Mouse (Mus musculus) MEL (cell line): ENCODE data around the gene Cwc22. TPM values are rescaled to one million over a fixed set of nuclear protein-coding genes. Genes with fewer than 3 reads are reported as not detected.

Experiments
- DNase-seq: peaks from one replicate; pipeline ENCODE4 v3.0.0; 2011; ENCODE audit warnings: low read depth, low spot score
- H3K27ac ChIP-seq: 2 replicates; pipeline ENCODE4 v1.5.1; 2012; ENCODE audit warnings: low read depth, mild to moderate bottlenecking, control low read depth, low read length, moderate library complexity; ENCODE audit not compliant: control insufficient read depth
- H3K27me3 ChIP-seq, 2 experiments: fragments of 150-350 bp in 1 of 2; sonication (generic) in 1 of 2; 2 replicates each; pipeline ENCODE4 v1.6.1; 2012; ENCODE audit warnings: low read length in 2 of 2, mild to moderate bottlenecking in 2 of 2, improper control_type of control experiment in 1 of 2, moderate library complexity in 1 of 2; ENCODE audit not compliant: insufficient read depth in 2 of 2, control insufficient read depth in 1 of 2
- H3K36me3 ChIP-seq, 2 experiments: 2 replicates each; pipeline ENCODE4 v1.6.1; 2012 to 2014; ENCODE audit warnings: low read length in 2 of 2, improper control_type of control experiment in 1 of 2, inconsistent platforms in 1 of 2, mild to moderate bottlenecking in 1 of 2; ENCODE audit not compliant: insufficient read depth in 2 of 2, control insufficient read depth in 1 of 2
- H3K4me1 ChIP-seq, 2 experiments: fragments of 150-350 bp in 1 of 2; sonication (generic) in 1 of 2; 2 replicates each; pipeline ENCODE4 v1.6.1; 2012; ENCODE audit warnings: low read length in 2 of 2, improper control_type of control experiment in 1 of 2, mild to moderate bottlenecking in 1 of 2; ENCODE audit not compliant: insufficient read depth in 2 of 2, control insufficient read depth in 1 of 2
- H3K4me3 ChIP-seq, 2 experiments: fragments of 150-350 bp in 1 of 2; sonication (generic) in 1 of 2; 2 replicates each; pipeline ENCODE4 v1.5.1; 2012; ENCODE audit warnings: low read depth in 2 of 2, low read length in 2 of 2, mild to moderate bottlenecking in 2 of 2, moderate library complexity in 2 of 2, control low read depth in 1 of 2, improper control_type of control experiment in 1 of 2; ENCODE audit not compliant: control insufficient read depth in 1 of 2, insufficient read depth in 1 of 2
- H3K79me2 ChIP-seq: 2 replicates; pipeline ENCODE4 v1.6.1; 2012; ENCODE audit warnings: mild to moderate bottlenecking, low read length, moderate library complexity; ENCODE audit not compliant: control insufficient read depth, poor library complexity, insufficient read depth
- H3K9ac ChIP-seq: 2 replicates; pipeline ENCODE4 v1.6.1; 2012; ENCODE audit warnings: low read depth, mild to moderate bottlenecking, control low read depth, low read length, moderate library complexity; ENCODE audit not compliant: control insufficient read depth, poor library complexity, severe bottlenecking
- H3K9me3 ChIP-seq: fragments of 150-350 bp; sonication (generic); replicated peaks from 2 replicates; pipeline ENCODE4 v1.6.1; 2012; ENCODE audit warnings: mild to moderate bottlenecking, low read length, improper control_type of control experiment, moderate library complexity; ENCODE audit not compliant: insufficient read depth
- BHLHE40 ChIP-seq: IDR thresholded peaks from 2 replicates; pipeline ENCODE4 v1.6.1; 2012; ENCODE audit warnings: low read depth, mild to moderate bottlenecking, inconsistent platforms, low read length, improper control_type of control experiment, borderline replicate concordance
- CHD1 ChIP-seq: IDR thresholded peaks from 2 replicates; pipeline ENCODE4 v1.6.1; 2012; ENCODE audit warnings: low read depth, mild to moderate bottlenecking, inconsistent platforms, low read length, improper control_type of control experiment
- CTCF ChIP-seq, 3 experiments: IDR thresholded peaks in 2 of 3; conservative IDR thresholded peaks in 1 of 3; 2 replicates each; pipeline ENCODE4 v1.5.1; 2011 to 2012; ENCODE audit warnings: low read length in 3 of 3, low read depth in 2 of 3, mild to moderate bottlenecking in 2 of 3, improper control_type of control experiment in 1 of 3, inconsistent platforms in 1 of 3, mixed read lengths in 1 of 3, moderate library complexity in 1 of 3; ENCODE audit not compliant: control insufficient read depth in 1 of 3, insufficient read depth in 1 of 3, poor library complexity in 1 of 3, severe bottlenecking in 1 of 3
- ETS1 ChIP-seq: IDR thresholded peaks from 2 replicates; pipeline ENCODE4 v1.6.1; 2012; ENCODE audit warnings: low read depth, mild to moderate bottlenecking, inconsistent platforms, low read length, improper control_type of control experiment, moderate library complexity
- JUND ChIP-seq: IDR thresholded peaks from 2 replicates; pipeline ENCODE4 v1.6.1; 2011; ENCODE audit warnings: low read depth, mild to moderate bottlenecking, improper control_type of control experiment, low read length
- KAT2A ChIP-seq: conservative IDR thresholded peaks from 2 replicates; pipeline ENCODE4 v1.6.1; 2012; ENCODE audit warnings: low read depth, low read length, improper control_type of control experiment, inconsistent platforms
- MAFK ChIP-seq: IDR thresholded peaks from 2 replicates; pipeline ENCODE4 v1.6.1; 2011; ENCODE audit warnings: low read depth, mild to moderate bottlenecking, low read length, improper control_type of control experiment, borderline replicate concordance
- MAZ ChIP-seq: IDR thresholded peaks from 2 replicates; pipeline ENCODE4 v1.6.1; 2012; ENCODE audit warnings: low read depth, mild to moderate bottlenecking, inconsistent platforms, low read length, improper control_type of control experiment
- MEF2A ChIP-seq: IDR thresholded peaks from 2 replicates; pipeline ENCODE4 v1.6.1; 2014; ENCODE audit warnings: low read depth, mild to moderate bottlenecking, inconsistent platforms, low read length, improper control_type of control experiment; ENCODE audit not compliant: poor library complexity, insufficient replicate concordance, severe bottlenecking; ENCODE audit errors: extremely low read depth
- MXI1 ChIP-seq: IDR thresholded peaks from 2 replicates; pipeline ENCODE4 v1.6.1; 2011; ENCODE audit warnings: mild to moderate bottlenecking, low read depth, low read length, improper control_type of control experiment
- MYB ChIP-seq: IDR thresholded peaks from 2 replicates; pipeline ENCODE4 v1.6.1; 2011; ENCODE audit warnings: mild to moderate bottlenecking, low read depth, low read length, improper control_type of control experiment
- MYC ChIP-seq: IDR thresholded peaks from 2 replicates; pipeline ENCODE4 v1.6.1; 2011; ENCODE audit warnings: low read depth, mild to moderate bottlenecking, low read length, improper control_type of control experiment, moderate library complexity
- NELFE ChIP-seq: IDR thresholded peaks from 2 replicates; pipeline ENCODE4 v1.6.1; 2011; ENCODE audit warnings: low read depth, low read length, improper control_type of control experiment
- POLR2A ChIP-seq, 2 experiments: IDR thresholded peaks; 2 replicates each; pipeline ENCODE4 v1.6.1; 2011 to 2012; ENCODE audit warnings: low read length in 2 of 2, mild to moderate bottlenecking in 2 of 2, control low read depth in 1 of 2, improper control_type of control experiment in 1 of 2, low read depth in 1 of 2, moderate library complexity in 1 of 2; ENCODE audit not compliant: control insufficient read depth in 1 of 2, insufficient read depth in 1 of 2, poor library complexity in 1 of 2
- POLR2AphosphoS5 ChIP-seq: IDR thresholded peaks from 2 replicates; pipeline ENCODE4 v1.6.1; 2012; ENCODE audit warnings: low read depth, borderline replicate concordance, mild to moderate bottlenecking, inconsistent platforms, low read length, moderate library complexity, mixed read lengths
- RAD21 ChIP-seq: IDR thresholded peaks from 2 replicates; pipeline ENCODE4 v1.6.1; 2011; ENCODE audit warnings: mild to moderate bottlenecking, low read depth, low read length, improper control_type of control experiment
- RCOR1 ChIP-seq: IDR thresholded peaks from 2 replicates; pipeline ENCODE4 v1.6.1; 2012; ENCODE audit warnings: low read depth, mild to moderate bottlenecking, inconsistent platforms, low read length, improper control_type of control experiment
- SIN3A ChIP-seq: IDR thresholded peaks from 2 replicates; pipeline ENCODE4 v1.6.1; 2012; ENCODE audit warnings: low read length, improper control_type of control experiment, inconsistent platforms
- SMC3 ChIP-seq: IDR thresholded peaks from 2 replicates; pipeline ENCODE4 v1.6.1; 2011; ENCODE audit warnings: low read depth, low read length, improper control_type of control experiment
- TCF12 ChIP-seq: IDR thresholded peaks from 2 replicates; pipeline ENCODE4 v1.6.1; 2014; ENCODE audit warnings: low read depth, mild to moderate bottlenecking, inconsistent platforms, low read length, improper control_type of control experiment, moderate library complexity
- USF1 ChIP-seq: IDR thresholded peaks from 2 replicates; pipeline ENCODE4 v1.6.1; 2014; ENCODE audit warnings: low read depth, mild to moderate bottlenecking, inconsistent platforms, low read length, improper control_type of control experiment, moderate library complexity
- ZC3H11A ChIP-seq: IDR thresholded peaks from 2 replicates; pipeline ENCODE4 v1.6.1; 2012; ENCODE audit warnings: low read depth, mild to moderate bottlenecking, inconsistent platforms, low read length, improper control_type of control experiment
- ZMIZ1 ChIP-seq: IDR thresholded peaks from 2 replicates; pipeline ENCODE4 v1.6.1; 2012; ENCODE audit warnings: low read depth, mild to moderate bottlenecking, inconsistent platforms, low read length, improper control_type of control experiment, moderate library complexity
- polyA plus RNA-seq, 2 experiments: library from polyadenylated mRNA; stranded (reverse) in 1 of 2; unstranded in 1 of 2; fragments of >175 nt in 1 of 2; fragments of >200 nt in 1 of 2; gene quantifications; 2 replicates each; pipeline versions ENCODE4 v1.2.1 to v1.2.4; 2012; ENCODE audit warnings: low replicate concordance in 2 of 2, low read depth in 1 of 2; ENCODE audit not compliant: insufficient read length in 2 of 2, insufficient read depth in 1 of 2, missing spikeins in 1 of 2
- total RNA-seq: library from RNA; depleted of rRNA; stranded (reverse); fragments of 300-350 nt; gene quantifications from 2 replicates; pipeline ENCODE4 v1.2.3, GENCODE M21; 2012

Gene Cwc22
- total and polyA plus RNA-seq, 3 experiments = 54.0 to 72.7 TPM; not detected in 1

DNA sequence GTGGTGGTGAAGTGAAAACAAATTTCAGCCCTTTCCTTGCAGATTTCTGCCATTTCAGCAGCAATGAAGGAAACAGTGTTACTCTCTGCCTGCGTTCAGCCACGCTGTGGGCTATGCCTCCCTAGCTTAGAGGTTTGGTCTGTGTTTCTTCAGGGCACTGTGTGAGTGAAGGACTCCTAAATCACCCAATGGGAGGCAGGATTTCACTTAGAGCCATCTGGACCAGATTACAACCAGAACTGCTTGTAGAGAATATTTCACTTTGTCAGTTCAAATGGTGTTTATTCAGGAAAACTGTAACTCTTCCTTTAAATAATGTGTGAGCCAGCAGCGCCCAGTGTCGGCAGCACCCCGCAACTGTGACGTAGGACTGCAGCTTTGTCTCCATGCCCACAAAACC lies 82.2 kb downstream of the Cwc22 start:
- Histone ChIP-seq H3K9me3 (no peaks in the 10 kb centered on the region), H3K27ac (no peak overlapping the region), H3K27me3 (no peaks in the 10 kb centered on the region), H3K36me3 (no peaks in the 10 kb centered on the region), H3K4me3 (no peak overlapping the region), H3K9ac (no peak overlapping the region), H3K79me2 (no peaks in the 10 kb centered on the region), H3K4me1 (no peaks in the 10 kb centered on the region)
- no peak for DNase-seq
- no peak for TF ChIP-seq KAT2A
- TF ChIP-seq MAFK = no peak
- TF ChIP-seq MAZ = no peak
- no peak for TF ChIP-seq POLR2AphosphoS5
- no peak for TF ChIP-seq MEF2A
- no peak for TF ChIP-seq MYB
- TF ChIP-seq RCOR1 = no peak
- no peak for TF ChIP-seq MXI1
- TF ChIP-seq ETS1 = no peak
- TF ChIP-seq BHLHE40 = no peak
- no peak for TF ChIP-seq SMC3
- TF ChIP-seq ZMIZ1 = no peak
- TF ChIP-seq POLR2A (IDR thresholded peaks at IDR 0.05; ENCODE audit: control insufficient read depth in 1 of 2, insufficient read depth in 1 of 2, low read depth in 1 of 2, low read length in 2 of 2, poor library complexity in 1 of 2) = no peak
- TF ChIP-seq SIN3A = no peak
- TF ChIP-seq RAD21 = no peak
- TF ChIP-seq USF1 = no peak

DNA sequence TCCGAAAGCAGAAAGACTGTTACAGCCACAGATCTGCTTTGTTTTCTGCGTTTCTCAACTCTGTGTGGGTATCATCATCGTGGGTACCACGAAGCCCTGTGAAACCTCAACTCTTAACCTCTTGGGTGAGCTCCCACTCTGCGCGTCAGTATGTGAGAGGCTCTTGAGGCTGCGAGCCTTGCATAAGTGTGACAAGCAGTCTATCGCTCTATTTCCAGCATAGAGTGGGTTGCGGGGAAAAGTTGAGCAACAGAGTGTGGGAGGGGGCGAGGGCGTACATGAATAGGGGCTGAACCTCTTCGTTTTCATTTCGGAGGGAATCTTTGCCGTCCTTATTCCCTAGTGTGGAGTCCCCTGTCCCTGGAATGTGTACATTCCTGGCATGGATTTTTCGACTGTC lies 82.7 kb downstream of the Cwc22 start:
- no peaks in the 10 kb centered on the region for H3K36me3 ChIP-seq
- DNase-seq = no peak
- no peak overlapping the region for H3K4me3 ChIP-seq
- H3K4me1 ChIP-seq = no peaks in the 10 kb centered on the region
- no peaks in the 10 kb centered on the region for H3K79me2 ChIP-seq
- no peak overlapping the region for H3K9ac ChIP-seq
- no peaks in the 10 kb centered on the region for H3K9me3 ChIP-seq
- TF ChIP-seq POLR2A (IDR thresholded peaks at IDR 0.05; ENCODE audit: control insufficient read depth in 1 of 2, insufficient read depth in 1 of 2, low read depth in 1 of 2, low read length in 2 of 2, poor library complexity in 1 of 2) = no peak
- TF ChIP-seq SIN3A = no peak
- no peak for TF ChIP-seq BHLHE40
- TF ChIP-seq JUND = no peak
- no peak for TF ChIP-seq USF1
- no peak for TF ChIP-seq CTCF (IDR thresholded peaks at IDR 0.05 in 2 of 3, conservative IDR thresholded peaks at IDR 0.05 in 1 of 3; ENCODE audit: control insufficient read depth in 1 of 3, insufficient read depth in 1 of 3, low read depth in 2 of 3, low read length in 3 of 3, poor library complexity in 1 of 3, severe bottlenecking in 1 of 3)
- TF ChIP-seq ZC3H11A = no peak
- no peak for TF ChIP-seq MAFK
- TF ChIP-seq CHD1 = no peak
- no peak for TF ChIP-seq MYC
- no peak for TF ChIP-seq TCF12
- no peak for TF ChIP-seq NELFE
- TF ChIP-seq SMC3 = no peak
- TF ChIP-seq ZMIZ1 = no peak
- H3K27ac ChIP-seq = no peak overlapping the region
- no peaks in the 10 kb centered on the region for H3K27me3 ChIP-seq
